Mouse (Mus musculus): ENCODE results near the gene Ypel1.

Gene Ypel1

GRCm38 (mm10) chr16:17069511-17070443 lies at the start of gene Ypel1:
Ypel1 (plus strand) TSS chr16:17069696.
- peak; percentile 82 for DNase-seq (ENCODE audit: low read depth, low spot score)

GRCm38 (mm10) chr16:17024469-17025148 lies 44.9 kb upstream of the Ypel1 start:
- no peak for DNase-seq (ENCODE audit: low read depth, low spot score)

- no peak for DNase-seq (ENCODE audit: low read depth, low spot score)
Observed at GRCm38 (mm10) chr16:17029971-17030695, 39.4 kb upstream of the Ypel1 start.

GRCm38 (mm10) chr16:17033754-17034153 lies 35.7 kb upstream of the Ypel1 start:
- DNase-seq (ENCODE audit: low read depth, low spot score): no peak

GRCm38 (mm10) chr16:17040716-17041115 lies 28.8 kb upstream of the Ypel1 start:
- DNase-seq (ENCODE audit: low read depth, low spot score): no peak

GRCm38 (mm10) chr16:17041417-17041816 lies 28.1 kb upstream of the Ypel1 start:
- no peak for DNase-seq (ENCODE audit: low read depth, low spot score)

GRCm38 (mm10) chr16:17044320-17044719 lies 25.2 kb upstream of the Ypel1 start:
- no peak for DNase-seq (ENCODE audit: low read depth, low spot score)

- no peak for DNase-seq (ENCODE audit: low read depth, low spot score)
Observed at GRCm38 (mm10) chr16:17045287-17045686, 24.2 kb upstream of the Ypel1 start.

GRCm38 (mm10) chr16:17049886-17050285 lies 19.6 kb upstream of the Ypel1 start:
- no peak for DNase-seq (ENCODE audit: low read depth, low spot score)

- DNase-seq (ENCODE audit: low read depth, low spot score): peak; percentile 28
Observed at GRCm38 (mm10) chr16:17052087-17052486, 17.4 kb upstream of the Ypel1 start.

- DNase-seq (ENCODE audit: low read depth, low spot score): no peak
Observed at GRCm38 (mm10) chr16:17053903-17054302, 15.6 kb upstream of the Ypel1 start.

GRCm38 (mm10) chr16:17055584-17055983 lies 13.9 kb upstream of the Ypel1 start:
- DNase-seq (ENCODE audit: low read depth, low spot score): no peak

- no peak for DNase-seq (ENCODE audit: low read depth, low spot score)
Observed at GRCm38 (mm10) chr16:17062338-17062737, 7.2 kb upstream of the Ypel1 start.

GRCm38 (mm10) chr16:17067552-17067951 lies 1.9 kb upstream of the Ypel1 start:
- no peak for DNase-seq (ENCODE audit: low read depth, low spot score)

GRCm38 (mm10) chr16:17070716-17071115 lies 1.2 kb downstream of the Ypel1 start:
- DNase-seq (ENCODE audit: low read depth, low spot score): no peak

- no peak for DNase-seq (ENCODE audit: low read depth, low spot score)
Observed at GRCm38 (mm10) chr16:17073000-17073399, 3.5 kb downstream of the Ypel1 start.

GRCm38 (mm10) chr16:17076301-17076700 lies 6.8 kb downstream of the Ypel1 start:
- DNase-seq (ENCODE audit: low read depth, low spot score): peak; percentile 88

- DNase-seq (ENCODE audit: low read depth, low spot score): peak; percentile 61
Observed at GRCm38 (mm10) chr16:17076869-17077268, 7.4 kb downstream of the Ypel1 start.

GRCm38 (mm10) chr16:17078101-17078500 lies 8.6 kb downstream of the Ypel1 start:
- no peak for DNase-seq (ENCODE audit: low read depth, low spot score)

GRCm38 (mm10) chr16:17082121-17082792 lies 12.8 kb downstream of the Ypel1 start:
- DNase-seq (ENCODE audit: low read depth, low spot score): no peak

- no peak for DNase-seq (ENCODE audit: low read depth, low spot score)
Observed at GRCm38 (mm10) chr16:17085636-17086035, 16.1 kb downstream of the Ypel1 start.
